Mouse (Mus musculus) CH12.LX (cell line): Measurements from ENCODE around the gene Spred2. TPM values are rescaled to one million over a fixed set of nuclear protein-coding genes. Genes with fewer than 3 reads are reported as not detected.

ENCODE experiments used
- DNase-seq: peaks from one replicate; pipeline ENCODE4 v3.0.0-alpha.2; 2013; ENCODE audit errors: extremely low read depth
- H3K27ac ChIP-seq: 2 replicates; pipeline ENCODE4 v1.5.1; 2012; ENCODE audit warnings: low read depth, mild to moderate bottlenecking, control low read depth, moderate library complexity; ENCODE audit not compliant: insufficient read depth
- H3K27me3 ChIP-seq: replicated peaks from 2 replicates; pipeline ENCODE3; 2012; ENCODE audit warnings: inconsistent platforms
- H3K36me3 ChIP-seq, 2 experiments: replicated peaks in 1 of 2; 2 replicates each; pipeline versions ENCODE3 to v1.6.1; 2012; ENCODE audit warnings: inconsistent platforms in 1 of 2, low read length in 1 of 2, mild to moderate bottlenecking in 1 of 2, mixed read lengths in 1 of 2, moderate library complexity in 1 of 2; ENCODE audit not compliant: control insufficient read depth in 1 of 2, insufficient read depth in 1 of 2
- H3K4me1 ChIP-seq, 2 experiments: 2 replicates each; pipeline ENCODE4 v1.6.1; 2012; ENCODE audit warnings: inconsistent platforms in 1 of 2, moderate library complexity in 1 of 2; ENCODE audit not compliant: insufficient read depth in 2 of 2, control insufficient read depth in 1 of 2
- H3K4me2 ChIP-seq: 2 replicates; pipeline ENCODE4 v1.6.1; 2012; ENCODE audit warnings: low read depth, mild to moderate bottlenecking, control low read depth; ENCODE audit not compliant: poor library complexity, insufficient read depth, severe bottlenecking
- H3K4me3 ChIP-seq, 3 experiments: fragments of 150-350 bp in 1 of 3; sonication (generic) in 1 of 3; replicated peaks in 1 of 3; 2 replicates each; pipeline versions ENCODE3 to v1.5.1; 2011 to 2012; ENCODE audit warnings: low read depth in 2 of 3, low read length in 2 of 3, mild to moderate bottlenecking in 2 of 3, moderate library complexity in 2 of 3, control low read depth in 1 of 3, improper control_type of control experiment in 1 of 3, inconsistent platforms in 1 of 3, mixed read lengths in 1 of 3; ENCODE audit not compliant: poor library complexity in 1 of 3
- H3K79me2 ChIP-seq: replicated peaks from 2 replicates; pipeline ENCODE4 v1.6.1; 2012; ENCODE audit warnings: mild to moderate bottlenecking, moderate library complexity; ENCODE audit not compliant: control insufficient read depth, poor library complexity, insufficient read depth, severe bottlenecking; ENCODE audit errors: extremely low read depth
- H3K9ac ChIP-seq: 2 replicates; pipeline ENCODE4 v1.6.1; 2012; ENCODE audit warnings: low read depth, mild to moderate bottlenecking, control low read depth, moderate library complexity; ENCODE audit not compliant: insufficient read depth
- H3K9me3 ChIP-seq: replicated peaks from 2 replicates; pipeline ENCODE3; 2012; ENCODE audit warnings: low read length, inconsistent platforms, mixed read lengths
- CHD1 ChIP-seq: IDR thresholded peaks from 2 replicates; pipeline ENCODE4 v1.6.1; 2012; ENCODE audit warnings: low read depth, low read length, improper control_type of control experiment, inconsistent platforms
- CHD2 ChIP-seq: IDR thresholded peaks from 2 replicates; pipeline ENCODE4 v1.6.1; 2011; ENCODE audit warnings: low read length, improper control_type of control experiment
- CTCF ChIP-seq, 2 experiments: IDR thresholded peaks in 1 of 2; conservative IDR thresholded peaks in 1 of 2; 2 replicates each; pipeline ENCODE4 v1.5.1; 2011 to 2012; ENCODE audit warnings: low read depth in 2 of 2, low read length in 2 of 2, improper control_type of control experiment in 1 of 2, inconsistent platforms in 1 of 2, mild to moderate bottlenecking in 1 of 2, moderate library complexity in 1 of 2
- E2F4 ChIP-seq: IDR thresholded peaks from 2 replicates; pipeline ENCODE4 v1.6.1; 2011; ENCODE audit warnings: low read depth, low read length, improper control_type of control experiment; ENCODE audit not compliant: insufficient replicate concordance
- ELF1 ChIP-seq: IDR thresholded peaks from 2 replicates; pipeline ENCODE4 v1.6.1; 2014; ENCODE audit warnings: low read depth, mild to moderate bottlenecking, inconsistent platforms, low read length, improper control_type of control experiment
- ETS1 ChIP-seq: conservative IDR thresholded peaks from 2 replicates; pipeline ENCODE4 v1.6.1; 2012; ENCODE audit warnings: low read depth, mild to moderate bottlenecking, inconsistent platforms, low read length, improper control_type of control experiment, moderate library complexity
- GABPA ChIP-seq: IDR thresholded peaks from 2 replicates; pipeline ENCODE4 v1.6.1; 2012; ENCODE audit warnings: low read depth, low read length, improper control_type of control experiment, inconsistent platforms; ENCODE audit not compliant: insufficient replicate concordance
- HCFC1 ChIP-seq: IDR thresholded peaks from 2 replicates; pipeline ENCODE4 v1.6.1; 2012; ENCODE audit warnings: low read depth, mild to moderate bottlenecking, inconsistent platforms, low read length, improper control_type of control experiment
- JUND ChIP-seq: conservative IDR thresholded peaks from 2 replicates; pipeline ENCODE4 v1.6.1; 2011; ENCODE audit warnings: low read depth, low read length, improper control_type of control experiment
- MAX ChIP-seq: IDR thresholded peaks from 2 replicates; pipeline ENCODE4 v1.6.1; 2011; ENCODE audit warnings: low read length, improper control_type of control experiment
- MEF2A ChIP-seq: IDR thresholded peaks from 2 replicates; pipeline ENCODE4 v1.6.1; 2014; ENCODE audit warnings: low read depth, mild to moderate bottlenecking, inconsistent platforms, low read length, improper control_type of control experiment, borderline replicate concordance
- MXI1 ChIP-seq: IDR thresholded peaks from 2 replicates; pipeline ENCODE4 v1.6.1; 2011; ENCODE audit warnings: mild to moderate bottlenecking, low read depth, low read length, improper control_type of control experiment
- MYC ChIP-seq: IDR thresholded peaks from 2 replicates; pipeline ENCODE4 v1.6.1; 2011; ENCODE audit warnings: low read depth, mild to moderate bottlenecking, improper control_type of control experiment, low read length
- NELFE ChIP-seq: IDR thresholded peaks from 2 replicates; pipeline ENCODE4 v1.6.1; 2011; ENCODE audit warnings: low read depth, low read length, improper control_type of control experiment
- NRF1 ChIP-seq: IDR thresholded peaks from 2 replicates; pipeline ENCODE4 v1.6.1; 2014; ENCODE audit warnings: low read depth, mild to moderate bottlenecking, inconsistent platforms, low read length, improper control_type of control experiment, moderate library complexity
- PAX5 ChIP-seq: IDR thresholded peaks from 2 replicates; pipeline ENCODE4 v1.6.1; 2012; ENCODE audit warnings: low read length, inconsistent platforms, mixed read lengths
- POLR2A ChIP-seq: IDR thresholded peaks from 2 replicates; pipeline ENCODE4 v1.6.1; 2011; ENCODE audit warnings: low read depth, mild to moderate bottlenecking, improper control_type of control experiment, low read length
- RAD21 ChIP-seq: IDR thresholded peaks from 2 replicates; pipeline ENCODE4 v1.6.1; 2011; ENCODE audit warnings: low read depth, mild to moderate bottlenecking, low read length, improper control_type of control experiment, moderate library complexity
- SIN3A ChIP-seq: IDR thresholded peaks from 2 replicates; pipeline ENCODE4 v1.6.1; 2012; ENCODE audit warnings: low read length, improper control_type of control experiment, inconsistent platforms
- ZC3H11A ChIP-seq: IDR thresholded peaks from 2 replicates; pipeline ENCODE4 v1.6.1; 2012; ENCODE audit warnings: low read depth, mild to moderate bottlenecking, inconsistent platforms, low read length, improper control_type of control experiment
- dilution Hi-C: fragments of 300-500 bp; cut with MboI; formaldehyde crosslinking; loops from 2 replicates; pipeline ENCODE4 v1.14.3; 2020; ENCODE audit warnings: low sequenced_read_pairs; ENCODE audit not compliant: extremely low pct_unique_long_range_greater_than_20kb, extremely low pct_ligation_motif_present
- in situ Hi-C: fragments of 300-500 bp; cut with MboI; formaldehyde crosslinking; loops from 3 replicates; pipeline ENCODE4 v1.14.3; 2019; ENCODE audit warnings: low sequenced_read_pairs, low pct_ligation_motif_present, low pct_unique_long_range_greater_than_20kb, mixed read lengths
- polyA plus RNA-seq: library from polyadenylated mRNA; unstranded; fragments of >175 nt; gene quantifications from 2 replicates; pipeline ENCODE4 v1.2.1, GENCODE M21; 2012; ENCODE audit warnings: low read depth; ENCODE audit not compliant: insufficient read length
- total RNA-seq, 2 experiments: library from RNA; depleted of rRNA; stranded (reverse); fragments of 300-350 nt in 1 of 2; fragments of >200 nt in 1 of 2; gene quantifications; 2 replicates each; pipeline ENCODE4 v1.2.3; 2012 to 2014

Gene Spred2
- total and polyA plus RNA-seq, 3 experiments: 1.4 to 15.8 (median 4.2) TPM

DNA sequence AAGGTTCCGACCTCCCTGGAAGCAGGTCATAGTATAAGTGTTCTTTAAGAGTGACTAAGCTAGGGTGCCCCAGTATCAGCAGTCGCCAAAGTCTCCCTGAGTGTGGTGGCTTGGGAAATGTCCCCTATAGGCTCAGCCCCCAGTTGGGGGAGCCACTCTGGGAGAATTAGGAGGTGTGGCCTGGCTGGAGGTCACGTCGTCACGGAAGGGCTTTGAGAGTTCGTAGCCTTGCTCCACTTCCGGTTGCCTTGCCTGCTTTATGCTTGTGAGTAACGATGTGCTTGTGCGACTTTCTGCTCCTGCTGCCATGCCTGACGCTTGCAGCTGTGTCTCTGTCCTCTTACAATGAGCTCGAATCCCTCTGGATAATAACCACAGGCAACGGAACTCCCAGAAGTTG, 48.6 kb upstream of the Spred2 start:
- DNase-seq: no peak
- no peak overlapping the region for H3K4me3 ChIP-seq
- TF ChIP-seq RAD21 (no peak), GABPA (no peak), MAX (no peak), ELF1 (no peak), CHD1 (no peak), SIN3A (no peak), MYC (no peak), PAX5 (no peak), HCFC1 (no peak), NELFE (no peak), E2F4 (no peak), MEF2A (no peak), NRF1 (no peak), CHD2 (no peak), ETS1 (no peak), JUND (no peak), MXI1 (no peak), ZC3H11A (no peak)
- TF ChIP-seq, all 38 proteins: peak for 0
- in situ Hi-C loops: no loop called here
- dilution Hi-C loops: no loop called here
- 0 out of 4 replicates have a peak, but pooled peaks cover 0 to 2% of the 10 kb centered on the region in 2 experiments for H3K4me1 ChIP-seq
- no peaks in the 10 kb centered on the region for H3K36me3 ChIP-seq
- H3K27me3 ChIP-seq: no peaks in the 10 kb centered on the region
- no peak overlapping the region for H3K4me2 ChIP-seq
- H3K9me3 ChIP-seq: no peaks in the 10 kb centered on the region
- H3K9ac ChIP-seq: no peak overlapping the region
- H3K79me2 ChIP-seq: no peaks in the 10 kb centered on the region
- no peak overlapping the region for H3K27ac ChIP-seq

GRCm38 (mm10) chr11:19875964-19876363, 48.2 kb upstream of the Spred2 start:
- dilution Hi-C loops (no loop called here), in situ Hi-C loops (no loop called here)
- TF ChIP-seq POLR2A: no peak
- no peak for TF ChIP-seq SIN3A
- TF ChIP-seq CTCF (conservative IDR thresholded peaks at IDR 0.05 in 1 of 2, IDR thresholded peaks at IDR 0.05 in 1 of 2; ENCODE audit: low read depth in 2 of 2, low read length in 2 of 2): no peak
- TF ChIP-seq CHD2: no peak
- TF ChIP-seq NRF1: no peak
- no peak for TF ChIP-seq NELFE
- no peak overlapping the region for H3K9ac ChIP-seq
- no peak overlapping the region for H3K27ac ChIP-seq
- no peaks in the 10 kb centered on the region for H3K36me3 ChIP-seq
- H3K27me3 ChIP-seq: no peaks in the 10 kb centered on the region
- no peak for DNase-seq
- no peak overlapping the region for H3K4me3 ChIP-seq
- 0 out of 4 replicates have a peak, but pooled peaks cover 0 to 2% of the 10 kb centered on the region in 2 experiments for H3K4me1 ChIP-seq
- H3K4me2 ChIP-seq: no peak overlapping the region
- H3K9me3 ChIP-seq: no peaks in the 10 kb centered on the region
- H3K79me2 ChIP-seq: no peaks in the 10 kb centered on the region
